Mouse (Mus musculus): ENCODE results near the gene Ccm2.

The Ccm2 gene

DNA sequence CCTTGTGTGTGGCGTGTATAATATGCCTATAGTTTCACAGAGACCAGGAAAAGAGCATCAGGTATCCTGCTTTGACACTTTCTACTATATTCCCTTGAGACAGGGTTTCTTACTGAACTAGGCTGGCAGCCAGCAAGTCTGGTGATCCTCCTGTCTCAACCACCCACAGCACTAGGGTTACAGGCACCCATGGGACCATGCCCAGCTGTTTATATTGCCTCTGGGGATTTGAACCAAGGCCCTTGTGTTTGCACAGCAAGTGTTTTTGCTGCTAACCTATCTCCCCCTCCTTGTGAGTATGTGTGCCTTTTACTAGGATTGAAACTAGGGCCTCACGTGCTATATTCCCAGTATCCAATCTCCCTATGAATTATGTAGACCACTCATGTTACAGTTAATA, 34.9 kb downstream of the Ccm2 start:
- DNase-seq (ENCODE audit: low spot score) = no peak

DNA sequence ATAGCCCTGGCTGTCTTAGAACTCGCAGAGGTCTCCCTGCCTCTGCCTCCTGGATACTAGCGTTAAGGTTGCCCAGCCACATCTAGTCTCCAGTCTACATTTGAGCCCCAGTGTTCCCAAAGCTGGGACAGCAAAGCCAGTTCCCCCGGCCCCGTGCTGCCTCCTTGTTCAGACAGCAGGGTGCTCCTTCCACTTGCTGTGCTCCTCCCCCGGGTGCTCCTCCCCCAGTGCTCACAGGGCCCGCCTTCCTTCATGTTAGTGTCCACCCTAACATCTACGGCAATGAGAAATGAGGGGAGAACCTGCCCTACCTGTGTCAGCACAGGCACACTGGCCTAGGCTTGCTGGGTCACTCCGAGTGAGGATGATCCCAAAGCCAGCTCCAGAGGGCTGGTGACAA, 39.1 kb downstream of the Ccm2 start:
- DNase-seq (ENCODE audit: low spot score) = no peak

DNA sequence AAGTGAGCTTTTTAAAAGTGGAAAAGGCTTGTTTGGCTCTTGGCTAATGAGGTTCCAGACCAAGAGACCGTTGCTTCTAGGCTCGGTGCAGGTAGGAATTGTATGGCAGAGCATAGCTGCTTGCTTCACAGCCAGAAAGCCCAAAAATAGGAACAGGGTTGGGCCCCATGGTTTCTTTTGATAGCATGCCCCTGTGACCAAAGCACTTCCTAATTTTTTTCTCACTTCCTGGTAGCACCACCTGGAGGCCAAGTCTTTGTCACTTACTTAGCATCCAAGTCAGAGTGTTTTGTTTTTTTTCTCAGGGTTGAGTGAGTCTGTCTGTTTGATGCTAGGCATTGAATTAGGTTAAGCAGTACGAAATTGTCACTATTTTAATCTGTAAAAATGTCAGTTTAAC, 40.0 kb downstream of the Ccm2 start:
- DNase-seq (ENCODE audit: low spot score) = no peak

DNA sequence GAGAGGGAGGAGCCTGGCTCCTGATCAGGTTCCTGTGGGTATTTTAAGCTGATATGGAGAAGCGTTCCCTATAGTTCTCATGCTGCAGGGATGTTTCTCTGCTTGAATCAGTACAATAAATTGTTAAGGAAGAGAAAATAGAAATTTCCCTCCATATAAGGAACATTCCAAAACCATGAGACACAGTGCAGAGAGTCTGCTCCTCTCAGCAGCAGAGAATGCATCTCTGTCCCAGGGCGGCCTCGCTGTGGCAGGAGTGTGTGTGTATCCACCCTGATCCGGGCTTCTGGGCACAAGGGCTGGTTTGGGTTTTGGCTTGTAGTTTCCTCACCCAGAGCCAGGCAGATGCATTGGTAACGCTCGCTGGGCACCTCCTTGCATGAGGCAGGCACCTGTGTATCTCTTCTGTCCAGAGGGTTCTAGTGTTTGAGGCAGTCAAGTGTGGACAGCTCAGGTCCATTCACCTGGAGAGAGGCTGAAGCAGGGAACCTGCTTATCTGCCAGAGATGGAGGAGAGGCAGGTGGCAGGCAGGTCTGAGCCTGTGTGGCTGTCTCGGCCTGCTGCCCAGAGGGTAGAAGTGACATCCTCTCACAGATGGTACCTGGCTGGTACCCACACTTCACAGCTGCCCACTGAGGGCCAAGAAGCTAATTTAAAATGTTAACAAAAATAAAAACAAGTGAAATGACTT, 40.7 kb downstream of the Ccm2 start:
- DNase-seq (ENCODE audit: low spot score) = no peak

DNA sequence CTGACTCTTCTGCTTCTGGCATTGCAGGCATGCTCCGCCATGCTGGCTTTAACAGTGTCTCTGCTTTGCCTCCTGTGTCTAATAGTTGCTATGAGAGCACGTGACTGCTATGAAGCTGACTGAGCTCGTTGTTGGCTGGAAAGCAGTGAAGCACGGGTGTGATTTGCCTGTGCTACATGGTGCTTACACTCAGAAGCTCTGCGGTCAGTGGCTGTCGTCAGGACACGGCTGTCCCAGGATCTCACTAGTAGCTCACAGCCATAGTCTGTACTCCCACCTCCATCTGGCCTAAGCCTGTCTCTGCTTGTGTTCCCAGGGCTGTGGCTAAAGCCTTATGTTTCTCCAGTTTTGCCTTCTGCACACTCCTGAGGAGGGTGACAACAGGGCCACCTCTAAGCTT, 41.6 kb downstream of the Ccm2 start:
- DNase-seq (ENCODE audit: low spot score) = no peak

DNA sequence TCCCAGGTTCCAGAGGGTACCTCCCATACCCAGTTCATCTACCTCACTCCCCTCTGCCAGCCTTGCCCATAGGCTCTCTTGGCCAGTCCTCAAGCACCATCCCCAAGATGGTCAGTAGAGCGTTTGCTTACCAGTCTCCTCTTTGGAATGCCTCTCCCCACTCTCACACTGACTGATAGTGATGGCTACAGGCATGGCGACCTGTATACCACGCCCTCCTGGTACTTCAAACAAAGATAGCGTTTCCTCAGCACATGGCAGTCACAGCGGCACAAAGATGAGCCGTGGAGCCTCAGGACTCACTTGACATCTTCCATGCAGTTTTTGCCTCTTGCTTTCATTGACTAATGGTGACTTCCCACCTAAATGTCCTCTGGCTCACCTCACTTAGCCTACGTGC, 43.2 kb downstream of the Ccm2 start:
- DNase-seq (ENCODE audit: low spot score) = no peak

DNA sequence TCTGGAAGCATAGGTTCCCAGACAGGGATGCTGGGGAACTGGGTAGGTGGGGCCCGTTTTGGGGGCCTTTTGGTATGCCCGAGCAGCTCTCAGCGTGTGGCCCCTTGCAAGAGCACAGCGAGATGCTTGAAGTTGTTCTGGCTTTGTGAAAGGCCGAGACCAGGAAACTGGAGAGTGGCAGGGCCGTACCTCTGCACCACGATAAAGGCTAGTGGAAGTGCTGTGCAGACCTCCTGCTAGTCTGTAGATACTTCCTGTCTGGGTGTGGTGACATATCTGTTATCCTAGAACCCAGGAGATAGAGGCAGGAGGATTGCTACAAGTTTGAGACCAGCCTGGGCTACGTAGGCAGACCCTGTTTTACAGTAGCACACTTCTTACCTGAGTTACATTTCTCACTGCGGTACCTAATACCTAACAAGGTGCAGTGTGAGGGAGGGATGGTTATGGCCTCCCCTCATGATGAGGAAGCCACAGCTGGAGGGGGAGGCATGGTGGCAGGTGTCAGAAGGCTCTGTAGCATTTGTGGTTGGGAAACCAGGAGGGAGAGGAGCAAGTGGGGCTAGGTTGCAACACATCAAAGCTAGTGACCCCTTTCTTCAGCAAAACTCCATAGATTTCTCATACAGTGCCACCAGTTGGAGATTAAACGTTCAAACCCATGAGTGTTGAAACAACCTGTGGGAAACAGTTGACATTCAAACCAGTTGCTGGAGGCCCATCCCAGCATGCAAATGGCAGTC, 44.4 kb downstream of the Ccm2 start:
- DNase-seq (ENCODE audit: low spot score) = no peak

DNA sequence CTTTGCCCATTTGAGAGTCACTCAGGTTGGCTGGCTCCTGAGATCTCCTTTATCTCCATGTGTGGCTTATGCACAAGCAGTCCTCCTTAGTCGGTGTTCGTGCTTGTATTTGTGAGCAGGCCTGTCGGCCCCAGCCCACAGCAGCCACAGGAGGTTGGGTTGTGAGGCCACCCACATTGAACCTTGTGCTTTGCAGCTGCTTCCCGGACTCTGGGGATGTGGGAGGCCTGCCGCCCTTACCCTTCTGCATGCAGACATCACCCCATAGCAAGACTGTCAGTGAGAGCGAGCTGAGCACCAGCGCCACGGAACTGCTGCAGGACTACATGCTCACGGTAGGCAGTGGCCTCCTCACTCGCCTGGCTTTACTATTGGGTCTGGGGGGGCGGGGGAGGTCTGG, 46.7 kb downstream of the Ccm2 start:
- no peak for DNase-seq (ENCODE audit: low spot score)

DNA sequence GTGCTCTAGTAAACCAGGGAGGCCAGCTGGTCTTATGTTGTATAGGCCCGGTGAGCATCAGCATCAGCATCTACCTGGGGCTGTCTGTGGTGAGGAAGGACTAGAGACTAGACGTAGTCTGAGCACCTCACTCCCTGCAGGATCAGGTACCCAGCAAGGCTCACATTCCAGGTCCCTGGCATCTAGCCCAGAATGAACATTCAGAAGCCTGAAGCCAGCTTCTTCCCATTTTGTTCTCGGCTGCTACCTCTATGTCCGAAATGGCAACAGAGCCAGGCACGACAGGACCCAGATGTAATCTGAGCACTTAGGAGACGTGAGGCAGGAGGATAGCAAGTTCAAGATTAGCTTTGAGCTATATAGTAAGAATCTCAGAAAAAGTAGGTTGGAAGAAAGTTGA, 48.2 kb downstream of the Ccm2 start:
- DNase-seq (ENCODE audit: low spot score) = no peak

DNA sequence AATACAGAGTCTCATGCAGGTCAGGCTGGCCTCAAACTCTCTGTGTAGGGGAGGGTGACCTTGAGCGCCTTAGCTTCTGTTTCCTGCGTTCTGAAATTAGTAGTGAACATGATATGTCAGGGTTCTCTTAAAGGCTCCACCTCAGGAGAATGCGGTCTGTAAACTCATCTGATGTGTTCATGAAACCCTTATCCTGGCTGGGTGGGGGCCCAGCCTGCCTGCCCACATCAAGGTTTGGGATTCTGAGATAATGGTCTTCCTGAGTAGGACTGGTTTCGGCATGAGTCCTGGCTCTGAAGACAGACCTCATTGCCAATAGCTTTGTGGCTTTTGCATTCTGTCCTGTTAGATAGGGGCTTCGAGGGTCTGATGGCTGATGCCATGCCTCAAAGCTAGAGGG, 48.7 kb downstream of the Ccm2 start:
- no peak for DNase-seq (ENCODE audit: low spot score)

DNA sequence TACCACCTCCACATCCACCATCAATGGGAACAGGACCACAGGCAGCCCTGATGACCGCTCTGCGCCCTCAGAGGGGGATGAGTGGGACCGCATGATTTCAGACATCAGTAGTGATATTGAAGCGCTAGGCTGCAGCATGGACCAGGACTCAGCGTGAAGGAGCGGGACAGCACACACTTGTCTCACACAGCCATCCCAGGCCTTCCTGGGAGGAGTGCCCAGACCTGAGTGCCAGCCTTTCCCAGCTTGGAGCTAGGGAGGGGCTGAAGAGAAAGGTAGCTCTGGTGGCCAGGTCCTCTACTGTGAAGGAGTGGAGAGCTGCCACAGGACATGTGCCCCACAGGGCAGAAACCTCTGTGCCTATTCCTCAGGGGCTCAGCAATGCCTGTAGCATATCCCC, 49.5 kb downstream of the Ccm2 start:
- no peak for DNase-seq (ENCODE audit: low spot score)

DNA sequence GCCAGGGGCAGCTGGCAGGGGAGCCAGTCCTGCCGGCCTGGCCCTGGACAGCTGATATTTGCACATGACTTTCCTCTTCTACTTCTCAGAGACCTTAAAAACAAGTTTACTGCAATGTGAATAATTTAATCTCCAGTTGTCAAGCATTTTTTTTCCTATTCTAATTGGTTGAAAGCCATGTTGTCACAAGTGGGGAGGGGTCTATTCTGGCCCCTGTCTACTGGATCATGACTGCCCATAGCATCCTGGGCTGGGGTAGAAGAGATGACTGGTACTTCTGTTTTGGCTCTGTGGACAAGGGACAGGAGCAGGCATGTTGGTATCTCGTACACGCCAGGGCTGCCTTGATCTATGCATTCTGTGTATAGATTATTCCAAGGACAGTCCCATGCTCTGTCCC, 49.9 kb downstream of the Ccm2 start:
- DNase-seq (ENCODE audit: low spot score) = no peak

DNA sequence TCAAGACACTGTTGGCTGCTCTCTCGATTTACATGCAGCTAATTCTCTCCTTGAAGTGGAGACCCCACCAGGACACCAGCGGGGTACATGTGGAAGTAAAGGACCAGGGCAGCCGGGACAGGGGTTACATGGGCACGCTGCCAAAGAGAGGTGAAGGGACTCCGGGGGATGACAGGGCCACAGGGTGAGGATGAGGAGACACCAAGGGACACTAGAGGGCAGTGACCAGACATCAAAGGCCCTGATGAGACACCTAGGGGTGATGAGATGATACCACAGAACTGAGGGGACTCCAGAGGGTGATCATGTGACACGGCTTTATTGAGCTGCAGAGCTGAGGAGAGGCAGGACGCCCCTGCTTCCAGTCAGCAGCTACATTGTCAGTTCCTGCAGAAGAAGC, 50.8 kb downstream of the Ccm2 start:
- no peak for DNase-seq (ENCODE audit: low spot score)

DNA sequence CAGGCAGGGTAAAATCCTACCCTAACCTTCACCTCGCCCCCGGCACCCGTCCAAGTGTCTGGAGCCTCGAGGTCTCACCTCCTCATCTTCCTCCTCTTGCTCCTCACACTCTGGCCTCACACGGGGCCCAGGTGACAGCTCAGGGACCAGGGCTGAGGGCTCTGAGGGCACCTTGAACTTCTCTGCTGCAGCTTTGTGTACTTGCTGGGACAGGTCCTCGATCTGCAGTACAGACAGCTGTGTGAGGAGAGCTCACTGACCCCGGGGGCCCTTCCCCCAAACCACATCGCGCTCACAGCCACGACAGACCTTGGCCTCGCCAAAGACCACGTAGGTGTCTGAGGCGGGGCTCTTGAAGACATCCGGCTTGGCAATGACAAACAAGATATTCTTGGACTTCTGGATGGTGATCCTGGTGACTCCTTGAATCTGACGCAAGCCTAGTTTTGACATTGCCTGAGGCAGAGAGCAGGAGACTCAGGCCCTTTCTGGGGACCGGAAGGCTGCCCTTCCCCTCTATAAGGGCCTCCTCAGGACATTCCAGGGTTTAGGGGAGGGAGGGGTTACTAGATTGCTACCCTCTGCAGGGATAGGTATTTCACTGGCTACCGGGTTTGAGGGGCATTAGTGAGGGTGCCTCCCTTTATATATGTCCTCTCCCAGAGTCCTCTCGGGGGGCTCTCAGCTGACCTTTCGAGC, 51.7 kb downstream of the Ccm2 start:
- no peak for DNase-seq (ENCODE audit: low spot score)

DNA sequence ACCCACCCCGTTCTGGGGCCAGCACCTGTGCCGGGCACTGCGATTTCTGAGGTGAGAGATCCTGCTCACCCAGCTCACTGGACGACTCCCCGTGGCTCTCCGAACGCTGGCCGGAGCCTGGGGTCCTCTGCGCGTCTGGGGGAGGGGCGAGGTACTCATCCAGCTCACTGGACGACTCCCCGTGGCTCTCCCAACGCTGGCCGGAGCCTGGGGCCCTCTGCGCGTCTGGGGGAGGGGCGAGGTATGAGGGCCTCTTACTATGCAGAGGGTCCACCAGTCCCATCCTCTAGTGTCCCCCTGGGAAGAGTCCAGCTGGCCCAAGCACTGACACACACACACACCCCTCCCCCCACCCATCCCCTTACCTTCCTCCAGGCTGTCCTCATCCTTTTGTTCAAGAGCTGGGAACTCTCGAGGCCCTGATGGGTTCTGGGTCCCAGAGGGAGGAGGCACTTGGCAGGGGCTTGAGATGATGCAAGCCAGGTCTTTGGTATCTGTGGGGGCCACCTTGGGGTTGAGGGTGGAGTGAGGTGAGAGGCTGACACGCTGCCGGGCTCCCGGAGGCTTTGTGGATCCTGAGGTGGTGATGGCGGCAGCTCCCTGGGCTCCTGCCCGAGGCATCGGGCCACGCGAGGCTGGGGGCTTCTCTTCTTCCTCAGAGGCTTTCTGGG, 52.5 kb downstream of the Ccm2 start:
- DNase-seq (ENCODE audit: low spot score) = no peak

DNA sequence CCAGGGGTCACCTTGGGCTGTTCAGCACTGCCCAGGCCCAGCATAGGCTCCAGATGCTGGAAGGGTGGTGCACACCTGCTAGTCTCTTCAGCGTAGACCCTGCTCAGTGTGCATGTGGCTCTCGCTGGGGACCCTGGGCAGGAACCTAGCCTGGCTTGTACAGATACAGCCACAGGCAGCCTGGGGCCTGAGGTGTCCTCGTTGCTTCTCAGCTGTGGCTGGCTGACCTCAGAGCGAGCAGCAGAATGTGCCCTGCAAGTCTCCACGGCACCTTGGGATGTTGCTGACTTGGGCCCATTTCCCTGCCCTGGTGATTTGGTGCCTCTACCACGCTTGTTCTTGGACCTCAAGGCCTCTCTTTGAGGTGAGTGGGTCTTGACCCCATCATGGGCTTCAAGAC, 53.1 kb downstream of the Ccm2 start:
- DNase-seq (ENCODE audit: low spot score) = no peak

DNA sequence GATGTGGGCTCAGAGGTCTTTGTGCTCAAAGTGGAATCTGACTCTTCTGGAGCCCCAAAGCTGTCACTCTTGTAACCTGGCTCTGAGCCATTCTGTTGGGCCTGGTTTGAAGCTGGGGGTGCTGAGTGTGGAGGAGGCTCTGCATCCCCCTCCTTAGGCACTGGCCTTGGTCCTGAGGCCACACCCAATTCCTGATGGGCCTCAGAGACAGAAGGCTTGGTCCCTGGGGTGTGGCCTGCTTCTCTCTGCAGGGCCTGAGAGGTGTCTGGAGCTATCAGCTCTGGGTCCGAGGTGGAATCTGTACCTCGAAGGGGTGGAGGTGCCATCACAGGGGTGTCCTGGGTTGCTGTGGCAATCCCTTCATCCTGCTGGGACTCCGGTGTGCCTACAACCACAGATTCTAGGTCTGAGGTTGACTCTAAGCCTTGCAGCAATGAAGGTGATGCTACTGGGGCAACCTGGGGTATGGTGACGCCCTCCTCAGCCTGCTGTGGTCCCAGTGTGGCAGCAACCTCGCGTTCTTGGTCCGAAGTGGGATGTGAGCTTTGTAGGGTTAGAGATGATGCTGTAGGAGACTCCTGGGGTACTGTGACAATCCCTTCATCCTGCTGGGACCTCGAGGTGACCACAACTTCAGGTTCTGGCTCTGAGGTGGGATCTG, 53.7 kb downstream of the Ccm2 start:
- DNase-seq (ENCODE audit: low spot score) = no peak

DNA sequence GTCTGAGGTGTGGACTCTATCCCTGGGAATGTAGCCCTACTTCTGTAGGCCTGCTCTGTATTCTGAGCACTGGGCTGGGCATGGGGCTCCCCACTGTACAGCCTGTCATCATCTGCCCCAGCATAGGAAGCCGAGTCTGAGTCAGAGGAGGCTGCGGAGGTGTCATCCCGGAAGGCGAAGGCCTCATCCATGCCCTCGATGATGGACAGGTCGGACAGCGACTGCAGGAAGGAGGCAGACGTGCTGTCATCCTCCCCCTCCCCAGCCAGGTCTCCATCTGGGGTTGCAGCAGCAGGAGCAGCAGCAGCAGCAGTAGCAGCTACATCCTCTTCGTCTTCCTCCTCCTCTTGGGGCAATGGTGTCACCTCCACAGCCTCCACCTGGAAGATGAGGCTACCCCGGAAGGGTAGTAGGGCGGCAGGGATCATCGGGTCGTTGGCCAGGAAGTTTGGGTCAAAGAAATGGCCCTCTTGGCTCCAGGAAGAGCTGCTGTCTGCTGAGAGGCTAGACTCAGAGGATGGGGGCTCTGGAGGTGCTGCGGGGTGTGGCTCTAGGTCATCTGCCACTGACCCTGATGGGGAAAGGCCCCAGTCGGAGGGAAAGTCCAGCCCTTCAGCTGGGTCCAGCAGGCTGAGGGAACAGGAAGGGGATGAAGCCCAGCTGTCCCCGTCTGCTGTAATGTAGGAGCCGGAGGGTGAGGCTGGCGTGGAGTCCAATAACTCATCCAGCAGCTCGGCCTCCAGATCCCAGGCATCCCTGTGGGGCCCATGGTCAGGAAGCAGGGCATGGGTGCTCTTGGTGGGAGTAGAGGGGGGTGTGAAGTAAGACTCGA, 55.2 kb downstream of the Ccm2 start:
- DNase-seq (ENCODE audit: low spot score) = no peak

DNA sequence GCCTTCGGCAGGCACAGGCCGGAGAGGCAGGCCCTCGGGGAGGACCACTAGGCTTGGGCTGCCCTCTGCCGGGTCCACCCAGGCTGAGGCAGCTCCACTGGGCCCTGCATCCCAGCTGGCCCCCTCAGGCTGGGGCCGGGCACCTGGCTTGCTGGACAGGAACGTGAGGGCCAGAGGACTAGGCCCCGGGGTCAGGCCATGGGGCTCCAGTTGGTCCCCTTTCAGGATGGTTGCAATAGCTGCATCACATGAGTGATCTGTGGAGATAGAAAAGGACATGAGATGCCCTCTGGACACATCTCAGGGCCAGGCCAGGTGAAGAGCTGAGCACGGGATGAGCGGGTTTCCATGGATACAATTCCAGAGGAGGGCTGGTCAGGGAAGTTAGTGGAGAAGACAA, 56.0 kb downstream of the Ccm2 start:
- no peak for DNase-seq (ENCODE audit: low spot score)

DNA sequence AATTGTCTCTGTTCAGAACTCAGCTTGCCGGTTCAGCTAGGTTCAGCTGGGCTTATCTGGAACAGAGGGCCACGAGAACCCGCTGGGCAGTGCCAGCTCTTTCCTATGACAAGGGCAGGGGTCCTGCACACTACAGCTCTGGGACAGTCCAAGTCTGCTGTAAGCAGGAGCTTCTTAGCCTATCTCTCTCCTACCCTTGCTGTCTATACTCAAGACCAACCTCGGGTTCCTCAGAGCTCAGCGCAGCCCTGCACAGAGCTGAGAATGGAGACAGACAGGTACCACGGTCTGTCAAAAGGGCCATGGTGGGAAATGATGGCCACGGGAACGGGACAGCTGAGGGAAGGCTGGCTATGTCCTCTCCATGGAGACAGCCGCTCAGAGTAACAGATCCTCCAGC, 56.5 kb downstream of the Ccm2 start:
- DNase-seq (ENCODE audit: low spot score) = no peak

DNA sequence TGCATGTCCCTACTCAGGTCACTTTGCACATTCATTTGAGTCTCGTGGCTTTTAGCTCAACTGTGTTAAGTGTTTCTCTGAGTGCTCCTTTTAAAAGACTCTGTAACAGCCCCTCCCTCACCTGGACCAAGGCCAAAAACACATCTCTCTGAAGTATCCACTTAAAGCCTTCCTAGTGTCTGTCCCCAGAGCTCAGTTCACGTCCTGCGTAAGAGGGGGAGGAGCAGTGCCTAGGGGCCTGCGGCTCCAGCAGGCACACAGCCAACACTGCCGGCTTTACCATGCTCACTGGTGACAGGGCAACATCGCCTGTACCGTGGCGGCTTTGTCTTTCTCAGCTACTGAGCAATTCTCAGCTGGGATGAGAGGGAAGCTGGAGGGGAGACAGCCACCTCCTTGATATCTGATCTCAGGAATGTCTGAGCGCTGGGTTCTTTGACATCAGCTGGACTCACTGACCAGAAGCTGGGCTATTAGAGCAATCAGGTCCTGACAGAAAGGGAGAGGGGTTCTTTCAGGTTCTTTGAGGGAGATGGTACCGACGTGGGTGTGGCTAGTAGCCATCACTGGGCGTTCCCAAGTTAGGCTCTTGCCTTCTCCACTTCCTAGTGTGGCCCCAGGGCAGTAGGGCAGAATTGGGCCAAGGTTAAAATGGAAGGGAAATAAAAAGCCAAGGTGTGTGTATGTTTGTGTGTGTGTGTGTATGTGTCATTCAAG, 57.4 kb downstream of the Ccm2 start:
- DNase-seq (ENCODE audit: low spot score) = no peak
